Mouse (Mus musculus) embryonic facial prominence, embryonic 14.5 days (tissue): ENCODE data around the gene Gpatch11. TPM values are rescaled to one million over a fixed set of nuclear protein-coding genes. Genes with fewer than 3 reads are reported as not detected.

Experiments used
- polyA plus RNA-seq: library from polyadenylated mRNA; unstranded; fragments of >200 nt; fragmentation: Nextera tagmentation; extraction: Ambion mirVana; gene quantifications from 2 replicates; pipeline ENCODE4 v1.2.1, GENCODE M21; 2014

The Gpatch11 gene
- polyA plus RNA-seq, 1 experiment from 2014 or later: 38.5 TPM

Other genes starting within 250 kb of the Gpatch11 start
- gene Strn, start 98.4 kb upstream of the Gpatch11 start, polyA plus RNA-seq: 6.9 and 7.0 TPM in 2 replicates
- gene Heatr5b, start 203 bp upstream of the Gpatch11 start, polyA plus RNA-seq: 12.4 and 14.6 TPM in 2 replicates
- gene Eif2ak2, start 47.0 kb downstream of the Gpatch11 start, polyA plus RNA-seq: 6.8 and 8.0 TPM in 2 replicates
- gene Sult6b1, start 71.4 kb downstream of the Gpatch11 start, polyA plus RNA-seq: 0.22 and 0.75 TPM in 2 replicates
- gene Cebpzos, start 80.9 kb downstream of the Gpatch11 start, polyA plus RNA-seq: 95.6 and 96.4 TPM in 2 replicates
- 53.3 and 54.7 TPM in 2 replicates for gene Cebpz, start 101.5 kb downstream of the Gpatch11 start, polyA plus RNA-seq
- gene Ndufaf7, start 101.6 kb downstream of the Gpatch11 start, polyA plus RNA-seq: 49.0 and 52.5 TPM in 2 replicates
- 42.3 and 49.2 TPM in 2 replicates for gene Prkd3, start 185.2 kb downstream of the Gpatch11 start, polyA plus RNA-seq
- gene Qpct, start 216.3 kb downstream of the Gpatch11 start, polyA plus RNA-seq: 14.0 and 18.1 TPM in 2 replicates